Mouse (Mus musculus): Measurements from ENCODE around the gene Cradd. TPM values are rescaled to one million over a fixed set of nuclear protein-coding genes. Genes with fewer than 3 reads are reported as not detected.

Cradd gene
- polyA plus RNA-seq, 1 experiment: 6.2 TPM

GRCm38 (mm10) chr10:95302211-95303163, 21.4 kb downstream of the Cradd start:
- Histone ChIP-seq H3K27ac (replicated peaks; ENCODE audit: low read depth, low read length) (no peak overlapping the region), H3K4me3 (ENCODE audit: insufficient read depth, low read depth, low read length) (no peak overlapping the region), H3K4me1 (ENCODE audit: control insufficient read depth, insufficient read depth, insufficient read length, low read length) (peaks cover 10% of the 10 kb centered on the region)

- H3K4me3 ChIP-seq (ENCODE audit: insufficient read depth, low read depth, low read length): no peak overlapping the region
- no peak overlapping the region for H3K27ac ChIP-seq (replicated peaks; ENCODE audit: low read depth, low read length)
Observed at GRCm38 (mm10) chr10:95300178-95300793, 23.6 kb downstream of the Cradd start.

GRCm38 (mm10) chr10:95299808-95300133, 24.2 kb downstream of the Cradd start:
- peaks cover 12% of the 10 kb centered on the region for H3K4me1 ChIP-seq (ENCODE audit: control insufficient read depth, insufficient read depth, insufficient read length, low read length)
- no peak overlapping the region for H3K27ac ChIP-seq (replicated peaks; ENCODE audit: low read depth, low read length)

More at GRCm38 (mm10) chr10:95300178-95300793, 23.6 kb downstream of the Cradd start:
- H3K4me1 ChIP-seq (ENCODE audit: control insufficient read depth, insufficient read depth, insufficient read length, low read length): peaks cover 12% of the 10 kb centered on the region

GRCm38 (mm10) chr10:95299010-95299807, 24.7 kb downstream of the Cradd start:
- H3K27ac ChIP-seq (replicated peaks; ENCODE audit: low read depth, low read length): no peak overlapping the region
- peaks cover 9% of the 10 kb centered on the region for H3K4me1 ChIP-seq (ENCODE audit: control insufficient read depth, insufficient read depth, insufficient read length, low read length)

More at GRCm38 (mm10) chr10:95299808-95300133, 24.2 kb downstream of the Cradd start:
- no peak overlapping the region for H3K4me3 ChIP-seq (ENCODE audit: insufficient read depth, low read depth, low read length)

GRCm38 (mm10) chr10:95298504-95298903, 25.4 kb downstream of the Cradd start:
- H3K27ac ChIP-seq (replicated peaks; ENCODE audit: low read depth, low read length): no peak overlapping the region
- no peak overlapping the region for H3K4me3 ChIP-seq (ENCODE audit: insufficient read depth, low read depth, low read length)

More at GRCm38 (mm10) chr10:95299010-95299807, 24.7 kb downstream of the Cradd start:
- H3K4me3 ChIP-seq (ENCODE audit: insufficient read depth, low read depth, low read length): no peak overlapping the region

GRCm38 (mm10) chr10:95297690-95298104, 26.2 kb downstream of the Cradd start:
- Histone ChIP-seq H3K4me1 (ENCODE audit: control insufficient read depth, insufficient read depth, insufficient read length, low read length) (peaks cover 6% of the 10 kb centered on the region), H3K4me3 (ENCODE audit: insufficient read depth, low read depth, low read length) (no peak overlapping the region), H3K27ac (replicated peaks; ENCODE audit: low read depth, low read length) (no peak overlapping the region)

More at GRCm38 (mm10) chr10:95298504-95298903, 25.4 kb downstream of the Cradd start:
- H3K4me1 ChIP-seq (ENCODE audit: control insufficient read depth, insufficient read depth, insufficient read length, low read length): peaks cover 6% of the 10 kb centered on the region

GRCm38 (mm10) chr10:95297024-95297423, 26.9 kb downstream of the Cradd start:
- peaks cover 6% of the 10 kb centered on the region for H3K4me1 ChIP-seq (ENCODE audit: control insufficient read depth, insufficient read depth, insufficient read length, low read length)
- H3K27ac ChIP-seq (replicated peaks; ENCODE audit: low read depth, low read length): peak overlapping the region; percentile 72
- peak overlapping the region; percentile 4; the same call in 1 of the 2 replicates for H3K4me3 ChIP-seq (ENCODE audit: insufficient read depth, low read depth, low read length)

- H3K4me3 ChIP-seq (ENCODE audit: insufficient read depth, low read depth, low read length): no peak overlapping the region
- H3K27ac ChIP-seq (replicated peaks; ENCODE audit: low read depth, low read length): no peak overlapping the region
- H3K4me1 ChIP-seq (ENCODE audit: control insufficient read depth, insufficient read depth, insufficient read length, low read length): peaks cover 6% of the 10 kb centered on the region
Observed at GRCm38 (mm10) chr10:95293261-95293660, 30.7 kb downstream of the Cradd start.

- Histone ChIP-seq H3K27ac (replicated peaks; ENCODE audit: low read depth, low read length) (no peak overlapping the region), H3K4me1 (ENCODE audit: control insufficient read depth, insufficient read depth, insufficient read length, low read length) (peaks cover 2% of the 10 kb centered on the region; the same call in 1 of the 2 replicates), H3K4me3 (ENCODE audit: insufficient read depth, low read depth, low read length) (no peak overlapping the region)
Observed at GRCm38 (mm10) chr10:95292269-95292668, 31.7 kb downstream of the Cradd start.

GRCm38 (mm10) chr10:95291133-95291876, 32.6 kb downstream of the Cradd start:
- no peaks in the 10 kb centered on the region for H3K4me1 ChIP-seq (ENCODE audit: control insufficient read depth, insufficient read depth, insufficient read length, low read length)
- no peak overlapping the region for H3K27ac ChIP-seq (replicated peaks; ENCODE audit: low read depth, low read length)
- no peak overlapping the region for H3K4me3 ChIP-seq (ENCODE audit: insufficient read depth, low read depth, low read length)

GRCm38 (mm10) chr10:95289819-95290218, 34.1 kb downstream of the Cradd start:
- Histone ChIP-seq H3K4me3 (ENCODE audit: insufficient read depth, low read depth, low read length) (no peak overlapping the region), H3K27ac (replicated peaks; ENCODE audit: low read depth, low read length) (no peak overlapping the region), H3K4me1 (ENCODE audit: control insufficient read depth, insufficient read depth, insufficient read length, low read length) (no peaks in the 10 kb centered on the region)

- Histone ChIP-seq H3K4me1 (ENCODE audit: control insufficient read depth, insufficient read depth, insufficient read length, low read length) (no peaks in the 10 kb centered on the region), H3K27ac (replicated peaks; ENCODE audit: low read depth, low read length) (no peak overlapping the region)
Observed at GRCm38 (mm10) chr10:95288206-95288605, 35.7 kb downstream of the Cradd start.

GRCm38 (mm10) chr10:95287351-95287750, 36.6 kb downstream of the Cradd start:
- Histone ChIP-seq H3K4me3 (ENCODE audit: insufficient read depth, low read depth, low read length) (no peak overlapping the region), H3K4me1 (ENCODE audit: control insufficient read depth, insufficient read depth, insufficient read length, low read length) (no peaks in the 10 kb centered on the region), H3K27ac (replicated peaks; ENCODE audit: low read depth, low read length) (no peak overlapping the region)

More at GRCm38 (mm10) chr10:95288206-95288605, 35.7 kb downstream of the Cradd start:
- no peak overlapping the region for H3K4me3 ChIP-seq (ENCODE audit: insufficient read depth, low read depth, low read length)

- no peak overlapping the region for H3K4me3 ChIP-seq (ENCODE audit: insufficient read depth, low read depth, low read length)
- no peak overlapping the region for H3K27ac ChIP-seq (replicated peaks; ENCODE audit: low read depth, low read length)
- no peaks in the 10 kb centered on the region for H3K4me1 ChIP-seq (ENCODE audit: control insufficient read depth, insufficient read depth, insufficient read length, low read length)
Observed at GRCm38 (mm10) chr10:95283434-95283833, 40.5 kb downstream of the Cradd start.
